Mouse (Mus musculus) frontal cortex, postnatal 14 days (tissue): ENCODE measurements at regions not wholly inside any gene's neighbourhood (a gene's known extent, or its start where the extent isn't known, plus 50 kb on each side); places are given as distances from the start of the nearest gene placed in this dataset.

Experiments used
- DNase-seq, 2 experiments: peaks; one replicate each; pipeline ENCODE4 v3.0.0; 2022; ENCODE audit warnings: low spot score in 2 of 2

DNA sequence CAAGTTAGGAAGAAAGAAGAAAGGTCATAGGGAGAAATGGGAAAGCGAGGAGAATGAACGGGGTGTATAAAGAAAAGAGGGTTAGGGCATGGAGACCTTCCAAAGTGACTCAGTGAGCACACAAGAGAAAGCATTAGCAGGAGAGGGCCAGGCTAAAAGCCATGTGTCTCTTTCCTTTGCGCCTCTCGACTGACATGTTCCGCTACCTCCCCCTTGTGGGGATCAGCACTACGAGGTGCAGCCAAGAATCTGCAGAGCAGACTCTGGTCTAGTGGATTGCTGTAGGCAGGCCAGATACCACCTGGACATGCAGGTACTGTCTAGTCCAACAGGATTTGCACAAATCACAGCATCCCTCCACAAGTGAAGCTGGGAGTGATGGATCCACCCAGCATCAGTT lies 54.0 kb downstream of the Kcna5 start:
- no peak for DNase-seq

DNA sequence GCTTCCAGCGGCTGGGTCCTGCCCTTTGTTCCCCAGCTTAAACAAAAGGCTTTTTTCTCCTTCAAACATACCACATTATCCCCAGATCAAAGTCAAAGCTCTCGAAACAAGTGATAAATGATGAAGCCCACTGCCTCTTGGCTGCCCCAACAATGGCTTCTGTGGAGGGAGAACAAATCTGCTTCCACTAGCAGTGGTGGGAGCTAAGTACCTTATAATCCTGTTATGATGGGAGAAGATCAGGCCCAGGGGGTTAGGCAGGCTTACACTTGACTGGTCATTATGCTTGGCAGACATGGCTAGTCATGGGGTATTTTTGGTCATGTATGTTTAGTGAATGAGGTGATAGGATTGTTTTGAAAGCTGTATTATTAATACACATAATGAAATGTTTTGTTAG lies 57.7 kb downstream of the Kcna5 start:
- DNase-seq: no peak

DNA sequence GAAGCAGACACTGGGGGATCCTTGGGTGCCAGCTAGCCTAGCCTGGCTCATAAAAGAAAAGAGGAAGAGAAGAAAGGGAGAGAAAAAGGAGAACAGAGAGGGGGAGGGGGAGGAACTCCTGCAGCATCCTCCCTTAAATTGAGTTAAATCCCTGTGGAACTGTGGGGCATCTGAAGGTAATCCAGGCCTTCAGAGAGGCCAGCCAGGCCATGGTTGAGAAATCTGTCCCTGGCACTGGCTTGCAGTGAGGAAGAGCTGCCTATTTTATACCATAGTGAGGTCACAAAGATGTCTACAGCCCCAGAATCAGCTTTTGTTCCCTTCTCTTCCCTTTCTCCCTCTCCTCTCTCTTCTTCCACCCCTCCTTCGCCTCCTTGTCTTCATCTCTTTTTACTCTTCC lies 58.5 kb downstream of the Kcna5 start:
- no peak for DNase-seq

DNA sequence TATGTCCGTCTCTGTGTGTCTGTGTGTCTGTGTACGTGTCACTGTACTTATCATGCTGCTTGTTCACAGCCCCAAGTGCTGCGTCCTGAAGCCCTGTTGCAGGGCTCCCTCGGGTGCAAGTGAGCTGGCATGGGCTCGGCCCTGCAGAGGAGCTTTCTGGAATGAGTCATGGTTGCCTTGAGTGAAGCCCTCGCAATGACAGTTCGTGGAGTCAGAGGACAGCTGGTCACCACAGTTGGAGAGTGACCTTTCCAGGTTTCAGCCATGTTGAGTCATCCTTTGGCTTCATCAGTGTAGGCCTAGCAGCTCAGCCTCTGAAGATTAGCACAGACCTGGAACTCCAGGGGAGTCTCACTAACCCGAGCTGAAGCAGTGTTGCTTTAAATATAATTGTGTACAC lies 59.7 kb downstream of the Kcna5 start:
- no peak for DNase-seq

DNA sequence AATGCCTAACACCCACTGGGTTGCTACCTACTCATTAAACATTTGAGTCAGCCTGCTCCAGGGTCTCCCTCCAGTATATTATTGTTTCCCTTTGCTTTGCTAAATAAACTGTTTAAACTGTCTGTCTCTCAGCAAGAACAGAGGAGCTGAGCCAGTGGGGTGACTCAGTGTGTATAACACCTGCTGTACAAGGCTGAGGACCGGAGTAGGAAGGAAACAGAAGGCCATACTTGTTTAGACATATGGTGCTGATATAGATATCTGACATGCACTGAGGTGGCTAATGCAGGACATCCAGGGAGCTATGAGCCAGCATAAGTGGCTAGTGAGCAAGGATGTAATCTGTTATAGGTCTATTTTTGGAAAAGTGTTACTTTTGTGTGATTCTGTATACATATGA lies 81.5 kb downstream of the Kcna5 start:
- no peak for DNase-seq

DNA sequence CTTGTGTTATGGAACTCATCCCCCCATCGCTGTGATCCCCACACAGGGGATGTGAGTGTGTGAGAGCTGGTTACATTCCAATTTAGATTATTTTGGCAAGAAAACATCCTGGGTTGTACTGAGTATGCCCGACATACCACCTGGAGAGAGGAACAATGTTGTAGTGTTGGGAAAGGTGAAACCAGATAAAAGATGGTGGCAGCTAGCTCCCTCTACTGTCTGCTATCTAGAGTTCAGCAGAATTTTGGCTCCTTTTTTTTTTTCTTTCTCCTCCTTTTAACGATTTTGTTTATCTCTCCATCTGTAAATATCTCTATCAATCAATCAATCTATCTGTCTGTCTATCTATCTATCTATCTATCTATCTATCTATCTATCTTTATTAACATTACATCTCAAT lies 89.7 kb downstream of the Kcna5 start:
- no peak for DNase-seq

DNA sequence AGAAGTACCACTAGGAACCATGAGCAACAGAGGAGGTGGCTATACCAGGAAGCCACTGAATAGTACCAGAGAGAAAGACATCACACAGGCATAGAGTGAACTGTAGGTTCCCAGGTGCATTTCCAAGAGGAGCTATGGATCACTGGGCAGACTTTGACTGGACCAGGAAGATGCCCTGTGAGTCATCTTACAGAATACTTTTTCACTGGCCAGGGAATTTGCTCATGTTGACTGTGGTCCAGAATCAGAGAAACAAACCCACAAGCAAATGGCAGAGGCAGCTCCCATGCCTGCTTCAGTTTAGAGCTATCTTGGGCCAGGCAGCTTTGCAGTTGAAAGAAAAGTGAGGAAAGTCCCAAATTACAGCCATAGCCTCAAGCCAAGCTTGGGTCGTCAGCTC lies 95.0 kb downstream of the Kcna5 start:
- no peak for DNase-seq

DNA sequence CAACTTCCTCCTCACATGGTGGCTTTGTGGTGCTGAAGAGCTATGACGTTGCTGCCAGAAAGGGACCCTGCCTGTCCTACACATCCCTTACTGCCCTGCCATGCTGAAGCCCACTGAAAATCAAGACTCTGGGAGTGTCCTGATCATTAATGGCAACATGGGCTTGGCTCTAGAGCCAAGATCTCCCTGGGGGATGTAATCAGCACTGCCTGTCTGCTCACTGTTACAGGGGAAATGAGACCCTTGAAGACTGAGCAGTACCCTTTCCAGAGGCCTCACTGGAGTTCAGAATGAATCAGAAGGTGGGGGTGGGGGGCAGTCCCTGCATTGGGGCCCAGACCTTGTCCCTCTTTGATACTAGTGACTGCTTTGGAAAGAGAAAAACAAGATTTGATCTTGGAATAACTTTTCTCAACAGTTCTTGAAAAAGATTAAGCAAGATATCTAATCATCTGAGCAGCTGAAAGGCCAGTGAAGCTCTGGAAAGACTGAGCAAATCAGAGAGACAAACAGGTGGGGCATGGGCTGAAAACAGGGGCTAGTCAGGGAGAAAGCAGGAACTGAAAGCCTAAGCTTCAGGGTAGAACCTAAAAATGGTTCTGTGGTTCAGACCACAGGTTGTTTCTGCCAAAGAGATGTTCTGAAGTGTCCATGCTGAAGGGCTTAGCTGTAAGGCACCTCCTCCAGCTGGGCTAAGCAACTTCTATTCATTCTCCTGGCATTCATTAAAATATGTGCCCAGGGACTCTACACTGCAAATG lies 97.1 kb downstream of the Kcna5 start:
- DNase-seq: no peak

DNA sequence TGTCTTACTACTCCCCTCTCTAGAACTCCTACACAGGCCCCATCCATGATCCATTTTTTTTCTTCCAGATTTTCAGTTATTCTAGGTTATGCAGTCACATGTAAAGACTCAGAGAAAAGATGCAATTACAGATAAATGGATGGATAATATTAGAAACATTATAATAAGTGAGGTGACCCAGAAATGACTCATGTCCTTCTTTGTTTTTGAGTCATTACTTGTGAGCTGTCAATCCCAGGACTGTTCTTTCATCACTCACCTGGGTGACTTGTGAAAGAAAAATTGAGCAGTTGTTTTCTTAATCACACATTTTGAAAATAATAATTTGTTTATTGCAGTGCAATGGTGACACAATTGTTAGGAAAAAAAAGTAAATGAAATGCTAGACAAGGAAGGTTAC lies 108.0 kb downstream of the Kcna5 start:
- no peak for DNase-seq

DNA sequence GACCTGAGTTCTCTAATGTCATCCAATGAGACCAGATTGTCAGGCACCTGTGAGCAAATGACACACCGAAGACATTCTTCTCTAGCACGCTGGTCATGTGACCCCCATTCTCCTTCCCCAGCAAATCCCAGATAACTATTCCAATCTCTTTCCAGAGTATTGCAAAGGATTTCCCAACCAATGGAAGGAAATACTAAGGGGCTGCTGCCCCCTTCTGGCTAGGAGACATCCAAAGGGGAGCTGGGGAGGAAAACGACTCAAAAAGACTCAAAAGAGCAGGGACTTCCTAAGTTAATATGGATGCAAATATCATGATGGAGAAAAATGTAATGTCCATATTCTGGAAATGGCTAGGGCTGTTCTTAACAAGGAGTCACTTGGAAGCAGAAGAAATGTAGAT lies 129.5 kb downstream of the Kcna5 start:
- peak in 1 of 2 experiments; percentile 14 for DNase-seq

DNA sequence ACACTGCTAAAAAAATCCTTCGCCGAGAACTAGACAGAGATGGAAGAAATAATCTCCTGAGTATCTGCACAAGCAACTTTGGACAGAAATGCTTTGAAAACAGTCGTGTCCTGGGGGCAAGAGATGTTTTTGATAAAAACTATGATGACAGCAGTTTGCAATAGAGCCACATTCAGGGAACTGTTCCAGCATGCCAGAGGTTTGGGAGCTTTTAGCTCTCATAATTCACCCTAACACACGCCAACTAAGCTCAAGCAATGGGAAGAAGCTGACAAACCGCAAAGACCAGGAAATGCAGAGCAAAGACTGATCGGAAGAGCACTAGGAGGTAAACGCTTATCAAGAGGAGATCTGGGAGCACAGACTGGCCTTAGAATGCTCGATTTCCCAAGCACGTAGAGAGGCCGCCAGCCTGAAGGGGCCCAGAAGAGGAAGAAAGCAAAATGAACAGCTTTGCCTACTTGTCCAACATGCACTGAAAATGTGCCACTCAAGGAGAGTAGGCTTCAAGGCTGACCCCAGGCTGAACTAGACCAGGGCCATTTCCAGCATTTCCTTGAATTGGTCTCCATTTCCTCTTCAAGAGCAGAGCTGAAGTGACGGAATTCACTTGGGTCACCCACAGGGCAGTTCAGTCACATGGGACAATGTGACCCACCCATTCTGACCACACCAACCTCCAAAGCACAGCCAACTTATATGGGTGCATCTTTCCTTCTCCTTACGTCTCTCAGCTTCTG lies 130.7 kb downstream of the Kcna5 start:
- DNase-seq: no peak

DNA sequence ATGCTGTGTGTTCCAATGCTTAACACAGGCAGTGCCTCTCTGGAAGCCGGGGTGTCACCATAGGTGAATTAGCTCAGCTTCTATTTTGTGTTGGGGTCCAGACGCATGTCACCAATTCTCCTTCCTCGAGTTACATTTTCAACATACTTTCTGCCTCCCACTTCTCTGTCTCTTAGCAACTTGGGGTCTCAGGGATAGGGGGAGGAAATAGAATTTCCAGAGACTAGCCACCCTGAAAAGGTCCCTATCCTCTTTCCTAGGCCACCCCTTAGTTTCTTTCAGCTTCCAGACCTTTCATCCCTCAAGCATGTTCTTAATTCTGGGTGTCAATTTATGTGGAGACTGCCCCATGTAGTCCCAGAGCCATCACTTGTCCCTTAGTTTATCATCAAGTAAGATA lies 135.6 kb downstream of the Kcna5 start:
- DNase-seq: no peak

DNA sequence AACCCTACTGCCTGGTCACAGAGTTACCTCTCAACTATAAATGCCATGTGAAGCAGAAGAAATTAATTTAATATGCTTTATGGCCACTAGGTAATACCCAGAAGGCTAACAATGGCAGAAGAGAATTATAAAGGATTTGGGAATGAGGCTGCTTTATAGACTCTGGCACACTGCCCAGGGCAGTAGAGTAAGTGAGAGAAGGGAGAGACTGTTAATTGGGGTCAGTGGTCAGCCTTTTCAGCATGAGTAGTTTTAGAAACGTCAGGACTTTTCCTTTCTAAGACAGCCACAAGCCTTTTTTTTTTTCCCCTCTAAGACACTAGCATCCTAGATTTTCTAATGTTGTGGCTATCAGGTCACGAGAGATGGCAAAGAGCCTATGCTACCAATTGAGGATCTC lies 136.6 kb downstream of the Kcna5 start:
- DNase-seq: no peak

DNA sequence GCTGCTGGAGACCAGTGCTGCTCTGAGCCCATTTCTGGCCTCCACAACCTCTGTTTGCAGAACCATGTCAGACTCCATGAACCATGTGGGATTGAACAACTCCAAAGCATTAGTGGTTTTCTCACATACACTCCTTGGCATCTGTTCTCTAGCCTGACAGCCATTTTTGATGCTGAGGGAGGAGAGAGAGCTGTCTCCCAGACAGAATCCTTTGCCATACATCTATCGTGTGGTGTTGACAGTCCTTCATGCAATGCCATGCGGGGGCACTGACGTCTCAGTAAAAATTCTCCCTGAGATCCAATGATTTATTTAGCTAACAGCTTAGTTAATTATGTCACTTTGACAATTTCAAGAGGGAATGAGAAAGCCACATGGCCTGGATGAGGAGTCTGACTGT lies 140.2 kb downstream of the Kcna5 start:
- DNase-seq: no peak

DNA sequence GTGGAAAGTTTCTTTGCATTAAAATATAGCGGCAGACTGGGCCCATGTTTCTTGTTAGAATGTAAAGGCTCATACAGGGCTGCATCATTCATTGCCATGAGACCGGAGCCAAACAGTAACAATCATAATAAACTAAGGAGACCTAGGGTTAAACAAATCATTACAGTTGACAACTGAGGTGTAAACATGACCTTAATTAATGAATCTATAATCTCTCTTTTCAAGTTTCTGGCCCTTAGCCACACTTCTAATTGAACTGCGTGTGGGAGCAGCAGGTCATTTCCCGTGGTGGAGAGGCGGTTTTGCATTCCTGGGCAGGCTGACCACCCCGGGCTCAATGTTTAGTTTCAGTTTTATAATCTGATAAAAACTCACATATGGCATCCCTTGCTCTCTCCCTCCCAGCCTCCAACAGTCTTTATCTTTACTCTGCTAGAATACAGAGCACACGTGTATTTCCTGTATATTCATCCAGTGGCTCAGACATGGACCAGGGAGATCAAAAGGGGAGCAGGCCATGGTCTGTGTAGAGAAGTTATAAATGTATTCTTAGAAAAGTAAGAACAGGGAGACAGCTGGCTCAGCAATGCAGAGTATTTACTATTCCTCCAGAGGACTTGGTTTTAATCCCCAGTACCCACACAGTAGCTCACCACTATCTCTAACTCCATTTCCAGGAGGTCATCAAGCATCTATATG lies 141.0 kb downstream of the Kcna5 start:
- no peak for DNase-seq

DNA sequence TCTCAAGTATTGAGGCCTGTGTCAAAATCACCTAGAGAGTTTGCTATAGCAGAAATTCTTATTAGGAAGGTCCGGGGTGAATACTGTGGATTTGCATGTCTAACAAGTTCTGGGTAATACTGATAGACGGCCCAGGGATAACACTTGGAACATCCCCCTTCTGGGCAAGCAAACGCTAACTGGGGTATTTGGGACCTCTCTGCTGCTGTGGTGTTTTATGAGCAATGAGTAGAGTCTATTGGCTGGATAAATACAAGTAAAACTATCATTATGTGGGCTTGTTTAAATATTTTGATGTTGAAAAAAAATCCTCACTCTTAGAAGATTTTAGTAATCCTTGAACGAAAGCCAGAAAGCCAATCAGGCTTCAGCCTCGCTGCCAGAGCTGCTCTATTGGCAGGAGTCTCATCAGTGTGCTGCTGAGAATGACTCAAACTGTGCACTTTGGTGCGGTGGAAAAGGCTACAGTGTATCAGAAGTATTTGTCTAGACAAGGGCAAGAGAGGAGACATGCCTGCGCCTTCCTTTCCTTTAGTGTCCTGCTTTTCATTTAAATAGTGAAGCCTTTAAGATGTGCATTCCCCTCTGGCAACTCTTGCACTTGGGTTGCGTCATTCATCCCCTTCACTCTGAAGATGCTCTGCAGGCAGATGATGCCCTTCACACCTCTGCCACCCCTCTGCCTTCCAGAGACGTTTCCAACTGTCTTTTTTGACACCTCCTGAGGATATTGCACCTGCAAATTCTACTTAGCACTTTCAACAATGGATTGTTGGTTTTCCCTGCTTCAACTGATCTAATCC lies 150.8 kb downstream of the Kcna5 start:
- no peak for DNase-seq

DNA sequence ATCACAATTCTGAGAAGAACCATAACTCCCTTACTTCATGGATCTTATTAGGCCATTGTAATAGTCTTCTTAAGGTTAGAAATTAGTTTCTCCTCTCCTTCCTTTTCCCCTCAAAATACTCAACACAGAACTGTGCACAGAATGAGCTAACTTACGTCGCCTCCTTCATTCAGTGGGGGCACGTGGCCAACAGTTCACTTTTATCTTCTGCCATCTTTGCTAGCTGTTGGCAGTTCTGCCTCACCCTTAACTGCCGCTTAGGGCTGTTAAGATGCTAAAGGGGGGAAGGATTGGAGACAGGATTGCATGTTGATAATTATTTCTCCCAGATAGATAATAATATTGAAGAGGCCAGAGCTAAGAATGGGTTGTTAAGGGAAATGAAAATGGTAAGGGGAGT lies 158.0 kb downstream of the Kcna5 start:
- no peak for DNase-seq

DNA sequence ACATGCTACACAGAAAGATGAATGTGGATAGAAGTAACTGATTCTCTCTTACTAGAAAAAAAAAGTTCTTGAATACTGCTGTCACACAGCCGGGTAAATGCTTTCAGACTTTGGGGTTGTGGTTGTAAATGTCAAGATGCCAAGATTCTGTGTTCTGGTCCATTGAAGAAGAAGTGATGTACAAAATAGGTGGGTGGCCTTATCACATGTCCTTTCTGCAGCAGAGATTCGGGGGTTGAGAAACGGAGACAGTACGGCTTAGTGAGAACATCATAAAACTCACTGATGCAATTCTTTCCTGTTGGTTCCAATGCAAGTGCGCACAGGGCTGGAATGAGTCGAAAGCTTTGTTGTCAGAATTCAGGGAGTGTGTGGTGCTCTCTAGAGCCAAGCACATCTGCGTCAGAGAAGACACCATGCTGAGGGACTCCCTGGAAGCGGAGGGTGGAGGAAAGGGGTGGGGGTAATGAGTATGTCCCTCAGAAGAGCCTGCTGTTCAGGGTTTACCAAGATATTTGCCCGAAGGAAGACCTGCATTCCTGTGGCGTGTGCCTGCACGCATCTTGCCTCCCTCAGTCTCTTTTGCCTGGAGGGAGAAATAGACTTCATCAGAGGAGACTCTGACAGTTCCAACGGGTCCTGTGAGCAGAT lies 160.1 kb downstream of the Kcna5 start:
- no peak for DNase-seq

DNA sequence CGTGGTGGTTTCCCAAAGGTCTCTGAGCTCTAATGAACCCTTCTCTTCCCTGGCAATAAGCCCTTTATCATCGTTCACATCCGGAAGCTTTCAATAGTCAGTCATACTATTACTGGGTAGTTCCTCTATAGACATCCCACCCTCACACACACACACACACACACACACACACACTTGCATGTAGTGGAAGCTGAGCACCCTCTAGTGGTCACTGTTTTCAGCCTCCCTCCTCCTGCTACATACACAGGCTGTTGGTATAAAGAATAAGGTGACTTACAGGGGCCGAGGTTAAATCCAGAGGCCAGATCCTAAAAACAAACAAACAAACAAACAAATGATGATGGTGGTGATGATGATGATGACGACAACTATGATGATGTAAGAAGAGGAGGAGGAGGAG lies 163.2 kb downstream of the Kcna5 start:
- no peak for DNase-seq

DNA sequence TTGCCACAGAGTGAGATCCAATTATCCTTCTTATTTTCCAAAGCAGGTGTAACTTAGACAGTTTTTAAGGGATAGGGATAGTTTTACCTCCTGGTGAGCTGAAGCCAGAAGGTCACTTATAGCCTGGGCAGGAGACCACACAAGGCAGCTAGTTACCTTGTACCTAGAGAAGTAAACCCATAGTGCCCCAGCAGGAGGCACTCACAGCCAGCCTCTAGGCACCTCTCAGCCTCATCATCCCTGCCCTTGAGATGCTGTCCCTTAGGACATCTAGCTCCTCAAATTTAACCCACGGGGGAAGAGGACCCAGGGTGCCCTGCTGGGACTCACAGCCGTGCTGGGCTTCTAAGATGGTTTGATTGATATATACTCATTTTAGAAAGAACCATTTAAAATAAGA lies 163.7 kb downstream of the Kcna5 start:
- no peak for DNase-seq

DNA sequence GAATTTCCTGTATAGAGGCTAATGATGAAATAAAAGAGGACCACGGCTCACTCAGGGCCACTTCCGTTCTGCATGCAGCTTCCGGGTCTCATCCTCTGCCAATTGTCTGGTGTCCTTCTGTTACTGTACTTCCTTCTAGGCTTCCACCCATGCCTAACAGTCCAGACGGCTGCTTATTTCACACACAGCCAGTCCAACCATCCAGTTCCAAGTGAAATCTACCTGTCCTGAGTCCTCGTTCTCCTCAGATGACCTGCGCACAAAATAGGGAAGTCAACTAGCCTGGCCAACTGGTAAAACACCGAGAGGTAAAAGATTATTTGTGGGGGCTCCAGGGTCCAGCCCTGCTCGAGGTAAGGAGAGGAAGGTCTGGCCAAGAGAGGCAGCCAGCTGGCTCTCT lies 169.7 kb downstream of the Kcna5 start:
- DNase-seq: no peak

DNA sequence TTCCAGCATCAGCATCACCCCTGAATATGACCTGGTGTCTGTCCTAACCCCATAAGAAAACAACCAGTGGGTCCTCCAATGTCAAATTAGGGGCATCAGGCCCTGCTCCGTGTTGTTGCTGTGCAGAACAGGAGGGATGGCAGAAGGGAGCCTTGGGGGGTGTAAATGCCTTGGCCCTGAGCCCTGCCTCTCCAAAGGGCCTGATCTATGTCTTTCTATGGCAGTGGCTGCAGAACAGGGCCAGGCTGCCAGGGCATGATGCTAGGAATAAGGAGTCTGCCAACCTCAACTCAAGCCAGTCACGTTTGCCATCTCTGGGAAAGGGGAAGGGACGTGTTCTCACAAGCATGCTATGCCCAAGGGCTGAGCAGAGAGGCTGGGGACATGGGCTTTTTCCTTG lies 172.9 kb downstream of the Kcna5 start:
- no peak for DNase-seq
